Mouse (Mus musculus) ES-E14 (cell line): ENCODE data around the gene Olfr228. TPM values are rescaled to one million over a fixed set of nuclear protein-coding genes. Genes with fewer than 3 reads are reported as not detected.
"Not testable (repeated sequence)": the region's sequence is repeated elsewhere in the genome, so short reads cannot be mapped to it uniquely, and the experiment has no call there.

Experiments
- DNase-seq: peaks from one replicate; pipeline ENCODE4 v3.0.0-alpha.2; 2013; ENCODE audit warnings: low read depth, low spot score
- H3K27ac ChIP-seq: 2 replicates; pipeline ENCODE4 v1.5.1; 2012; ENCODE audit warnings: low read depth, mild to moderate bottlenecking, low read length, moderate library complexity, mixed read lengths; ENCODE audit not compliant: poor library complexity, insufficient read depth, severe bottlenecking
- H3K36me3 ChIP-seq: 2 replicates; pipeline ENCODE4 v1.6.1; 2012; ENCODE audit warnings: mild to moderate bottlenecking, low read length, moderate library complexity, mixed read lengths; ENCODE audit not compliant: control insufficient read depth, poor library complexity, insufficient read depth, severe bottlenecking
- H3K4me1 ChIP-seq, 2 experiments: fragments of 150-350 bp in 1 of 2; sonication (generic) in 1 of 2; 2 replicates each; pipeline ENCODE4 v1.6.1; 2012; ENCODE audit warnings: low read length in 2 of 2, mild to moderate bottlenecking in 1 of 2, mixed read lengths in 1 of 2; ENCODE audit not compliant: control insufficient read depth in 2 of 2, insufficient read depth in 2 of 2, poor library complexity in 1 of 2
- H3K4me3 ChIP-seq, 2 experiments: fragments of 150-350 bp in 1 of 2; sonication (generic) in 1 of 2; 2 replicates each; pipeline ENCODE4 v1.5.1; 2012; ENCODE audit warnings: low read length in 2 of 2, low read depth in 1 of 2, mild to moderate bottlenecking in 1 of 2, mixed read lengths in 1 of 2; ENCODE audit not compliant: insufficient read depth in 1 of 2, poor library complexity in 1 of 2, severe bottlenecking in 1 of 2
- H3K9ac ChIP-seq: 2 replicates; pipeline ENCODE4 v1.6.1; 2012; ENCODE audit warnings: low read depth, mild to moderate bottlenecking, low read length, mixed read lengths; ENCODE audit not compliant: poor library complexity, insufficient read depth, severe bottlenecking
- H3K9me3 ChIP-seq: fragments of 150-350 bp; sonication (generic); 2 replicates; pipeline ENCODE4 v1.6.1; 2012; ENCODE audit warnings: low read depth, mild to moderate bottlenecking, low read length; ENCODE audit not compliant: control insufficient read depth, insufficient read depth
- CHD2 ChIP-seq: IDR thresholded peaks from 2 replicates; pipeline ENCODE4 v1.6.1; 2014; ENCODE audit warnings: mild to moderate bottlenecking, low read depth, low read length, inconsistent platforms
- HCFC1 ChIP-seq: IDR thresholded peaks from 2 replicates; pipeline ENCODE4 v1.6.1; 2012; ENCODE audit warnings: low read length, inconsistent platforms, borderline replicate concordance; ENCODE audit not compliant: insufficient read depth
- MAFK ChIP-seq: IDR thresholded peaks from 2 replicates; pipeline ENCODE4 v1.6.1; 2014; ENCODE audit warnings: mild to moderate bottlenecking, low read depth, low read length, inconsistent platforms; ENCODE audit not compliant: insufficient read depth
- ZC3H11A ChIP-seq: IDR thresholded peaks from 2 replicates; pipeline ENCODE4 v1.6.1; 2012; ENCODE audit warnings: low read depth, mild to moderate bottlenecking, inconsistent platforms, low read length, borderline replicate concordance
- ZNF384 ChIP-seq: IDR thresholded peaks from 2 replicates; pipeline ENCODE4 v1.6.1; 2012; ENCODE audit warnings: low read depth, low read length, inconsistent platforms
- in situ Hi-C, 2 experiments: fragments of 600-800 bp; cut with MboI; formaldehyde crosslinking; loops; one replicate each; pipeline ENCODE4 v1.15.1; 2025; ENCODE audit warnings: low sequenced_read_pairs in 2 of 2, inconsistent platforms in 1 of 2; ENCODE audit not compliant: unreplicated experiment in 2 of 2
- total RNA-seq: library from RNA; depleted of rRNA; stranded (reverse); fragments of 300-350 nt; gene quantifications from 2 replicates; pipeline ENCODE4 v1.2.3, GENCODE M21; 2012; rRNA removed

The Olfr228 gene
- total RNA-seq, 1 experiment = not detected

- no peaks in the 10 kb centered on the region for H3K4me1 ChIP-seq
- no peaks in the 10 kb centered on the region for H3K9me3 ChIP-seq
- no peaks in the 10 kb centered on the region for H3K36me3 ChIP-seq
- in situ Hi-C loops = loop anchor here in 1 of 2 experiments (10.0 kb wide), 1 partner anchor 736 kb away; no protein-coding TSS in a partner anchor
- no peak overlapping the region for H3K9ac ChIP-seq
- no peak overlapping the region for H3K27ac ChIP-seq
- TF ChIP-seq ZNF384 (no peak), HCFC1 (no peak), CHD2 (no peak), ZC3H11A (no peak), MAFK (no peak)
- no peak overlapping the region for H3K4me3 ChIP-seq
- DNase-seq = no peak
Measured at GRCm38 (mm10) chr2:86460434-86460833, 26.8 kb downstream of the Olfr228 start.

DNA sequence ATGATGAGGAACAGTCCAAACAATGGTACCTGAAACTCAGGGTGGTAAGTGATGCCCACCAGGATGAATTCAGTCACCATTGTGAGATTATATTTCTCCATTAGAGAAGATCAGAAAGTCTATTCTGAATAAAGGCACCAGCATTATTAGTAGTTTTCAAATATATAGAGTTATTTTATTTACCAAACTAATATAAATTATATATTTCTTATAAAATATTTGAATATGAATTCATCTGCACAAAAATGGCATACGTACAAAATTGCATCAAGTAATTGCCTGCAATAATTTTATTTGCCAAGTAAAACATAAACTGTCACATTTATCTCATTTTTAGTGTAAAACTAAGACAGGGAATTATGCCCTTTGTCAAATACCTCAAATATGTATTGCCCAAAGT lies 31.0 kb downstream of the Olfr228 start, which contains the start of gene Olfr1066:
Gene Olfr1066, minus strand, starts transcription at position 101 of the 400 bp plus-strand sequence.
- H3K27ac ChIP-seq = no peak within 1 kb of the TSS
- in situ Hi-C loops = no loop called here
- H3K36me3 ChIP-seq = no peaks in the 10 kb centered on the region
- no peak within 1 kb of the TSS for H3K9ac ChIP-seq
- no peak for TF ChIP-seq ZNF384
- TF ChIP-seq CHD2 = no peak
- TF ChIP-seq HCFC1 = no peak
- no peak for TF ChIP-seq ZC3H11A
- no peak for TF ChIP-seq MAFK
- DNase-seq = no peak
- H3K4me3 ChIP-seq = no peak within 1 kb of the TSS
- H3K9me3 ChIP-seq = no peaks in the 10 kb centered on the region
- no peaks in the 10 kb centered on the region for H3K4me1 ChIP-seq

DNA sequence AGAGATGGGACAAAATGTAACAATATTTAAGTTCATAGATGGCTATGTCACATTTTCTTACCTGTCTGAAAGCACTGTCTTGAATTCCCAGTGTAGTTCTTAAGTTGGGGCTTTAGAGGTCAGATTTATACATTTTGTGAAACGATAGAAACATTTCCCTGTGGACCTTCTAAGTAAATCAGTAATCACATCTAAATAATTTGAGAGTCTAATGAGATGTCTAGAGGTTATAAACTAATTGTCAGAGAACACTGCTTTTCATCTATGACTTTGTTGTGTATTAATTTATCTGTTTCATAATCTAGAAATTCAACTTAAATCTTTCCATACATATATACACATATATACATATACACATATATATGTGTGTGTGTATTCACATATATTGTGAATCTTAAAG lies 36.7 kb downstream of the Olfr228 start, which contains the start of gene Olfr1065:
Gene Olfr1065, minus strand, starts transcription at position 101 of the 400 bp plus-strand sequence.
- in situ Hi-C loops, H3K36me3 ChIP-seq, H3K9me3 ChIP-seq, DNase-seq, H3K4me3 ChIP-seq, H3K4me1 ChIP-seq, H3K9ac ChIP-seq, H3K27ac ChIP-seq: not testable (repeated sequence)

DNA sequence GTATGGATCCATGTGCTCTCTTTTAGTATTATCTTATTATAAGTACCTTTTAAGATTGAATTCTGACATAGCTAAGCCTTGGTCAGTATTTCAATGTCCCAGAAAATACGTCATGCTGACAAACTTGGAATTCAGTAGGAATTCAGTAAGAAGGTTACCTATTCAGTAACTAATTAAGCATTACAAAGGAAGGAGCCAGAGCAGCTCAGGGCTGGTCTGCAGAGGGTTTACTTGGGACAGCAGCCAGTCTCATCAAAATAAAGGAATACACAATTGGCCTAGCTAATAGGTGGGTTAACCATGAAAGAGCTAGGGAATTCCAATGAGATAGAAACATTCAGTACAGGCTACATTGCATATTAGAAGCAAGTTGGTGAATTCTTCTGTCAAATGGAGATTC lies 45.1 kb downstream of the Olfr228 start:
- H3K36me3 ChIP-seq, H3K9ac ChIP-seq, H3K4me3 ChIP-seq, H3K27ac ChIP-seq, H3K9me3 ChIP-seq, H3K4me1 ChIP-seq, in situ Hi-C loops: not testable (repeated sequence)
- DNase-seq = peak; percentile 50

Other genes with a start within 250 kb of the Olfr228 start
- gene Olfr1048, start 247.1 kb downstream of the Olfr228 start, total RNA-seq = not detected in 2 replicates
- not detected in 2 replicates for gene Olfr1049, start 229.1 kb downstream of the Olfr228 start, total RNA-seq
- not detected in 2 replicates for gene Olfr1051, start 208.3 kb downstream of the Olfr228 start, total RNA-seq
- gene Olfr1052, start 194.9 kb downstream of the Olfr228 start, total RNA-seq = not detected in 2 replicates
- gene Olfr1053, start 172.1 kb downstream of the Olfr228 start, total RNA-seq = not detected in 2 replicates
- not detected in 2 replicates for gene Olfr1054, start 152.0 kb downstream of the Olfr228 start, total RNA-seq
- gene Olfr1055, start 137.1 kb downstream of the Olfr228 start, total RNA-seq = not detected in 2 replicates
- gene Olfr1056, start 124.9 kb downstream of the Olfr228 start, total RNA-seq = not detected in 2 replicates
- not detected in 2 replicates for gene Olfr1057, start 109.0 kb downstream of the Olfr228 start, total RNA-seq
- gene Olfr1058, start 98.8 kb downstream of the Olfr228 start, total RNA-seq = not detected in 2 replicates
- gene Olfr1061, start 73.3 kb downstream of the Olfr228 start, total RNA-seq = not detected in 2 replicates
- not detected in 2 replicates for gene Olfr1062, start 60.6 kb downstream of the Olfr228 start, total RNA-seq
- not detected in 2 replicates for gene Olfr1065, start 36.8 kb downstream of the Olfr228 start, total RNA-seq
- gene Olfr1066, start 31.1 kb downstream of the Olfr228 start, total RNA-seq = not detected in 2 replicates
- gene Olfr1076, start 21.1 kb upstream of the Olfr228 start, total RNA-seq = not detected in 2 replicates
- not detected in 2 replicates for gene Olfr1079, start 55.1 kb upstream of the Olfr228 start, total RNA-seq
- gene Olfr1080, start 70.8 kb upstream of the Olfr228 start, total RNA-seq = not detected in 2 replicates
- not detected in 2 replicates for gene Olfr1082, start 111.6 kb upstream of the Olfr228 start, total RNA-seq
- gene Olfr1084, start 152.3 kb upstream of the Olfr228 start, total RNA-seq = not detected in 2 replicates
- gene Olfr1085, start 174.6 kb upstream of the Olfr228 start, total RNA-seq = not detected in 2 replicates
- not detected in 2 replicates for gene Olfr1086, start 192.7 kb upstream of the Olfr228 start, total RNA-seq
- gene Olfr1087, start 211.0 kb upstream of the Olfr228 start, total RNA-seq = not detected in 2 replicates
- gene Olfr1089, start 246.3 kb upstream of the Olfr228 start, total RNA-seq = not detected in 2 replicates